Mouse (Mus musculus) forelimb bud, embryonic 11.5 days (tissue): ENCODE measurements around the gene Dlg2.

ENCODE experiments used
- DNase-seq: peaks from one replicate; pipeline ENCODE4 v3.0.0-alpha.2; 2012; ENCODE audit warnings: low read depth, low spot score

Gene Dlg2

DNA sequence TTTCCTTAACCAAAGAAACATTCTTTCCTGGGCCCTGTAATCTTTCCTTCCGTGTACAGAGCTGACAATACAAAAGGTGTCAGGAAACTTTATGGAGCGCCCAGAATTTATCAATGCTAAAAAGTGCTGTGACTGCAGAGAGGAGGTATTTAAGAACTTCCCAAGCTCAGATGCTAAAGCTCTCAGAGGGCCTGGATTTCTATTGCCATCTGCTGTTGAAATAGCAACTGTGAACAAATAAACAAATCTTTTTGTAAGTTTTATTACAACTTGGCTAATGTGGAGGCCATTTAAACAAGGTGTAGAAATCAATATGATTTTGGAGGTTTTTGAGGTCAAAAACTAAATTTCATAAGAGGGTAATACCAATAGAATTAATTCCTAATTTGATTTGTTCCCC lies 1570.8 kb downstream of the Dlg2 start:
- DNase-seq, result no peak

DNA sequence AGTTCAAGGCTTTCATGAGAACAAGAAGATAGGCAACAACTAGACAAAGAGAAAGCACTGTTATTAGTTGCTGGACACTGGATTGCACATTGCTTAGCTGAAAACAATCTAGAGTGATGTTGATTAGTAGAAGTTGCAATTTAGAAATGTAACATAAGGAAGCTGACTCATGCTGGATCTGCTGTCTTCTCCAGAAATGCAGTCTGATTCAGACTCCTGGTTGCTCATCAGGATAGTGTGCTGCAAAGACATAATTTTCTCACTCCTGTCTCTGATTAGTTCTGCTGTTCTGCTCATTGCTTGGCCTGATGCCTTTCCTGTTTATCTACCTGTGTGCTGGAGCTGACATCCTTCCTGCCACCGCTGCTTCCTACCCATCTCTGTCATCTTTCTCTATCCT lies 1572.4 kb downstream of the Dlg2 start:
- DNase-seq, result no peak

- no peak for DNase-seq
These were observed 1590.4 kb downstream of the Dlg2 start for GRCm38 (mm10) chr7:92066851-92067250.

DNA sequence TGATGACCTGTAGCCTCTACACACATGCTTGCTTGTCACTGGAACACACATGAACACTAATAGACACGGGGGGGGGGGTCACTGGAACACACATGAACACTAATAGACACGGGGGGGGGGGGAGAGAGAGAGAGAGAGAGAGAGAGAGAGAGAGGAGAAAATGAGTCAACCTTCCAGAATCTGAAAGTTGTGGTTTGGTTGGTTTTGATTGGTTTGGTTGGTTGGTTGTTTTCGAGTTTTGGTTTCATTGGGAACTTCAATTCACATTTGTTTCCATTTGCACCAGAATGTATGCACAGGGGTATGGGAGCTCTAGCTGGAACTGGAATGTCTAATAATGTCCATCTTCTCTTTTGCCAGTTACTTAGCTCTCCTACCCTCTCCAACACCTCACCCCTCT lies 1611.0 kb downstream of the Dlg2 start:
- no peak for DNase-seq

DNA sequence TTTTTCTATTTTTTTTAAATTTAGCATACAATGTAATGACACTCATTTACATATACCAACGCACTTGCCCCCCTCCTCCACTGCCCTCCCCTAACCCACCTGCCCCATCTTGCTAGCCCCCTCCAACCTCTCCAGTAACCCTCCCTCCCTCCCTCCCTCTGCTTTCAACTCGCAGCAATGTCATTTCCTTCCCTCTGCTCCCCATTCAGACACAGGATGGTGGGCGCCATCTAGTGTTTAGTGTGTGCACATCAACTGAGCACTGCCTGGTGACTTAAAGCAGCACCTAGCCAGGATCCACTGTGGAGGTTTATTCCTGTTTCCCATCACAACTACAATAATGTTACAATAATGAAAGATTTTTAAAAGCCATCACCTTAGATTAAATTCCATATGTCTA lies 1617.4 kb downstream of the Dlg2 start:
- DNase-seq, result peak; percentile 60

DNA sequence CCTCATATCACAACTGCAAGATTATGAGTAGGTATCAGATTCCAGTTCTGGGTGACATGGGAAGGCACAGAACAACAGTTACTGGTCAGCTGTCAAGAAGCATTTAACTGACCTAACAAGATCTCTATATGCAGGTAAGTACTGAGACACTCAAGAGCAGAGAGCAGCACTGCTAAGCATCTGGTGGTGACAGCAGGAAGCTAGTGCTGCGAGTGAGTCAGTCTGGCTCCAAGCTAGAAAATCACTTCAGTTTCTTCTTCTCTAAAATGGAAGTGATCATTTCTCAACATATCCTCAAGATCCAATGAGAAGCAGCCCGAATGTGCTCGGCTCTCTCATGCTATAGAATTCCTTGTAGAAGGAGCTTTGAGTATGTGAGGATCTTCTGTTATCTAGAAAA lies 1618.7 kb downstream of the Dlg2 start:
- DNase-seq, result no peak

GRCm38 (mm10) chr7:92100847-92101246 lies 1624.4 kb downstream of the Dlg2 start:
- DNase-seq, result no peak

GRCm38 (mm10) chr7:92102892-92103543 lies 1626.5 kb downstream of the Dlg2 start:
- peak; percentile 71 for DNase-seq

- no peak for DNase-seq
These were observed 1629.0 kb downstream of the Dlg2 start for GRCm38 (mm10) chr7:92105477-92105876.

- DNase-seq, result no peak
These were observed 1629.5 kb downstream of the Dlg2 start for GRCm38 (mm10) chr7:92105956-92106355.

- no peak for DNase-seq
These were observed 1636.6 kb downstream of the Dlg2 start for GRCm38 (mm10) chr7:92113065-92113464.

- no peak for DNase-seq
These were observed 1638.9 kb downstream of the Dlg2 start for GRCm38 (mm10) chr7:92115237-92115871.

- DNase-seq, result no peak
These were observed 1646.8 kb downstream of the Dlg2 start for GRCm38 (mm10) chr7:92123276-92123675.

- DNase-seq, result no peak
These were observed 1649.4 kb downstream of the Dlg2 start for GRCm38 (mm10) chr7:92125886-92126285.

DNA sequence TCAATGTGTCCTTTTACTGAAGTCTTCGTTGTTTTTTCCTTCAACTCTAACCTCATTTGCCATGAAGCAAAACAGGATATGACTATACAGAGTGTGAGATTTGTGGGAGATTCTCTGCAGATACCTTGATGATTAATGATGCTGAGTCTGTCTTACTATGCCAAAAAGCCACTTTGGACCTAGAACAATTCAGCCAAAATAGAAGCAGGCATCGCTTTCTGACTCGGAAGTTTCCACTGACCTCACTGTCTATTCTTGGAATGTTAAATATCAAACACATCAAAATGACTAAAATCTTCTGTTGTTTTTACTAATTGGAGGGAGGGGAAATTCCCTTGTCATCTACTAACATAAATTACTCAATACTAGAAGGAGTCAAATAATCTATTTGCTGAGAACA lies 1657.8 kb downstream of the Dlg2 start:
- DNase-seq, result no peak

GRCm38 (mm10) chr7:92135624-92136023 lies 1659.2 kb downstream of the Dlg2 start:
- no peak for DNase-seq

- no peak for DNase-seq
These were observed 1663.8 kb downstream of the Dlg2 start for GRCm38 (mm10) chr7:92140051-92140817.

- DNase-seq, result no peak
These were observed 1671.0 kb downstream of the Dlg2 start for GRCm38 (mm10) chr7:92147499-92147898.

- DNase-seq, result no peak
These were observed 1674.3 kb downstream of the Dlg2 start for GRCm38 (mm10) chr7:92150768-92151167.

DNA sequence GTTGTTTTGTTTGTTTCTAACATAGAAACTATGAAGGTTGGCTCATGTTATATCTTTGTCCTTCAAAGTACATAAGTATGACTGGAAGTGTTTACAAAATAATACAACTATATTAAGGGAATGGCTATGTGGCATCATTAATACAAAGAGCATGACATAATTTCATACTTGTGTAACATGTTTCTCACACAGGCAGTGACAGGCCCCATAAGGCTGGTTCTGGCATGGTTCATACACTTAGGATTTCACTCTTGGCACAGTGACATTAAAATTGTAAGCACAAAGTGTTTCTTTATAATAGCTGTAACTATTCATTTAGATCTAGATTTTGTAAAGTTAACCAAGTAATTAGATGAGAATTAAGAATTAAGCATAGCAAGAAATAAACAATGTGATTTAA lies 1678.1 kb downstream of the Dlg2 start:
- DNase-seq, result no peak

DNA sequence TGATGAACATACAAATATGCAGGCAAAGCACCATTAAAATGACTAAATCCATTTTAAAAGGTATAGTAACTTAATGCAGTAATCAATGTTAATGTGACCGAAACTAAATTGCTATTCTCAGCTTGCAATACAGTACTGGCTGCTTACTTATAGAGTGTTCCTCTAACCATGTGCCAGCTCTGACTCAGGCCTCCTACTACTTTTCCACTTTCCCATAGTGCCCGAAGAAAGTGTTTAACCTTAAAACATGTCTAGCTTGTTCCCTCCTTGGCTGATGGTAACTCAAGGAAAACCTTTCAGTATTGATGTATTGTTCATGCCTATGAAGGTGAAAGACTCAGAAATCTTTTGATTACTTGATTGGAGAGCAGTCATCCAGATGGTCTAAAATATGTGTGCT lies 1686.7 kb downstream of the Dlg2 start:
- DNase-seq, result no peak

GRCm38 (mm10) chr7:92164316-92164715 lies 1687.8 kb downstream of the Dlg2 start:
- DNase-seq, result no peak
